Mouse (Mus musculus) embryonic fibroblast, embryonic 13.5 days (primary cell): Measurements from ENCODE around the gene Gltpd2.
A peak's percentile ranks its signal among the peaks of the same experiment; 100 is the strongest.

Experiments used
- CTCF ChIP-seq: IDR thresholded peaks from 2 replicates; pipeline ENCODE4 v1.5.1; 2011; ENCODE audit warnings: mild to moderate bottlenecking, control low read depth, low read length, moderate library complexity, borderline replicate concordance; ENCODE audit not compliant: insufficient read depth
- POLR2A ChIP-seq: IDR thresholded peaks from 2 replicates; pipeline ENCODE4 v1.6.1; 2011; ENCODE audit warnings: low read depth, mild to moderate bottlenecking, control low read depth, low read length, moderate library complexity

- TF ChIP-seq POLR2A (peak; percentile 56), CTCF (no peak)
Measured at GRCm38 (mm10) chr11:70562287-70562994, 43.4 kb downstream of the Gltpd2 start, which contains the start of gene Mink1.
